Mouse (Mus musculus) activated CD4-positive, CD25-positive, alpha-beta regulatory T cell (primary cell): Measurements from ENCODE around the gene Drd5. TPM values are rescaled to one million over a fixed set of nuclear protein-coding genes. Genes with fewer than 3 reads are reported as not detected.

Experiments
- polyA plus RNA-seq, 2 experiments: library from polyadenylated mRNA; unstranded; fragments of 100-300 nt; shearing (Covaris generic); gene quantifications; one replicate each; pipeline ENCODE4 v1.2.1; 2017

The Drd5 gene
- polyA plus RNA-seq = not detected

GRCm38 (mm10) chr5:38318966-38319786 lies at the start of gene Drd5:
Gene Drd5 (plus strand): TSS chr5:38319367.

GRCm38 (mm10) chr5:38275771-38276170 lies 43.4 kb upstream of the Drd5 start, which contains the start of gene Otop1:
Gene Otop1 (plus strand): TSS chr5:38275972.

Other genes with a start within 250 kb of the Drd5 start
- under 1 TPM; 0.38 TPM for gene Nsg1, start 159.5 kb upstream of the Drd5 start, polyA plus RNA-seq
- 10 to 100 TPM; 12.4 to 18.6 TPM for gene Zbtb49, start 98.9 kb upstream of the Drd5 start, polyA plus RNA-seq
- gene Lyar, start 98.9 kb upstream of the Drd5 start, polyA plus RNA-seq = 10 to 100 TPM; 43.4 to 57.6 TPM
- gene Tmem128, start 59.2 kb upstream of the Drd5 start, polyA plus RNA-seq = 100 to 1,000 TPM; 129 to 144 TPM
- gene Otop1, start 43.4 kb upstream of the Drd5 start, polyA plus RNA-seq = under 1 TPM in 1 of 2 experiments, not detected in 1; 0.20 TPM
- 1 to 10 TPM; 5.6 to 7.0 TPM for gene Slc2a9, start 183.8 kb downstream of the Drd5 start, polyA plus RNA-seq
- 100 to 1,000 TPM; 482 to 613 TPM for gene Wdr1, start 243.9 kb downstream of the Drd5 start, polyA plus RNA-seq